Mouse (Mus musculus): ENCODE data around the gene Map4k3.

- no peak for TF ChIP-seq MEF2A (IDR thresholded peaks at IDR 0.05; ENCODE audit: extremely low read depth, insufficient replicate concordance, low read depth, low read length, poor library complexity, severe bottlenecking)
- TF ChIP-seq MYC (IDR thresholded peaks at IDR 0.05; ENCODE audit: low read depth, low read length), result no peak
- TF ChIP-seq POLR2AphosphoS2 (IDR thresholded peaks at IDR 0.05; ENCODE audit: low read length), result no peak
- no peak for TF ChIP-seq POLR2A (IDR thresholded peaks at IDR 0.05; ENCODE audit: control insufficient read depth in 1 of 2, insufficient read depth in 1 of 2, low read depth in 1 of 2, low read length in 2 of 2, poor library complexity in 1 of 2)
- TF ChIP-seq MAX (IDR thresholded peaks at IDR 0.05; ENCODE audit: low read length), result no peak
- no peak for TF ChIP-seq CTCF (IDR thresholded peaks at IDR 0.05 in 2 of 3, conservative IDR thresholded peaks at IDR 0.05 in 1 of 3; ENCODE audit: control insufficient read depth in 1 of 3, insufficient read depth in 1 of 3, low read depth in 2 of 3, low read length in 3 of 3, poor library complexity in 1 of 3, severe bottlenecking in 1 of 3)
- TF ChIP-seq EP300 (IDR thresholded peaks at IDR 0.05; ENCODE audit: low read depth in 1 of 2, low read length in 2 of 2), result no peak
Measured at GRCm38 (mm10) chr17:80723092-80723491, 5.2 kb downstream of the Map4k3 start.
